Comparison of ENCODE assay signal across 19 mouse cellular contexts in the genomic region with DNA sequence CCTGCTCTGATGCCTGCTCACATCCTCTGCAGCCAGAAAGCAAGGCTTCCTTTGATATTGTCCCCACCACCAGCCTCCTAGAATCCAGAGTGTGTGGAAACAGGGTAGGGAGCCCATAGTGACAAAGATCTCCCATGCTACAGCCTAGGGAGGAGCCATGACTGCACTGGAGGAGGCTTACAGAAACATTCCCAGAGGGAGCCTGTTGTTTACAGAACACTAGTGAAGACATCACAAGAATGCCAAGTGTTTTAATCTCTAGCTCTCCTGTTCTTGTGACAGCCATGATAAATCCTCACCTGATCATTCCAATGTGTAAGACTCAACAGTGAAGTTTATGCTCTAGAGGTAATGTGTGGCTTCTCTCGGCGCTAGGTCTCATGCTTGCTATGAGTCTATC. TPM values are rescaled to one million over a fixed set of nuclear protein-coding genes. Genes with fewer than 3 reads are reported as not detected.
A peak's percentile ranks its signal among the peaks of the same experiment; 100 is the strongest.
DNase-seq lines count a peak whose midpoint lies in the region; ATAC-seq and TF ChIP-seq lines count a peak whose summit lies in the region.
"Had no signal": no experiment of that assay in that cellular context is flagged by ENCODE, and none has a peak within 500 bp of the region (broad histone marks: within the 10 kb centered on the region; RNA-seq: fewer than 3 reads in every experiment).

No protein-coding gene starts in this region.

- TF ChIP-seq POLR2A in heart, adult 2 months (IDR thresholded peaks at IDR 0.05; ENCODE audit: insufficient read depth, low read depth, low read length): no peak
- TF ChIP-seq POLR2A in kidney, adult 2 months (IDR thresholded peaks at IDR 0.05; ENCODE audit: low read depth, low read length): no peak

- peak overlapping the region; percentile 78 for H3K27ac ChIP-seq in heart, adult 2 months
- peak overlapping the region; percentile 31 to 46 for H3K27ac ChIP-seq in heart, embryonic 14.5 days (replicated peaks in 1 of 2; ENCODE audit: control insufficient read depth in 1 of 2, insufficient read depth in 1 of 2, low read depth in 2 of 2, low read length in 2 of 2)
- H3K27ac ChIP-seq in kidney, adult 2 months (ENCODE audit: insufficient read depth, low read depth, low read length): 0 out of 2 replicates have a peak overlapping the region, but pooled peaks have one; percentile 8
- 0 out of 2 replicates have a peak overlapping the region, but pooled peaks have one; percentile 16 for H3K27ac ChIP-seq in brown adipose tissue, adult 24 weeks (replicated peaks; ENCODE audit: low read depth, low read length)
- H3K27ac ChIP-seq: embryonic facial prominence, embryonic 10.5 days; forebrain, embryonic 13.5 days; hindbrain, embryonic 14.5 days; intestine, embryonic 15.5 days had no signal

- no peak for TF ChIP-seq CTCF in heart, adult 2 months (IDR thresholded peaks at IDR 0.05)
- TF ChIP-seq CTCF in kidney, adult 2 months (conservative IDR thresholded peaks at IDR 0.05; ENCODE audit: insufficient read depth, insufficient read length, low read depth, low read length): no peak

- H3K79me2 ChIP-seq in heart, adult 2 months (replicated peaks; ENCODE audit: control insufficient read depth, insufficient read depth, low read length): peaks cover 7% of the 10 kb centered on the region; the same call in 1 of the 2 replicates

- WGBS in heart, adult 2 months: 20% methylated on average over 2 of the region's 2 CpGs
- WGBS in heart, embryonic 14.5 days: 51% methylated on average over 2 of the region's 2 CpGs
- WGBS in kidney, adult 2 months: 82% methylated on average over 2 of the region's 2 CpGs

- H3K9me3 ChIP-seq in heart, embryonic 14.5 days (ENCODE audit: control insufficient read depth, low read length): no peaks in the 10 kb centered on the region
- H3K9me3 ChIP-seq: embryonic facial prominence, embryonic 10.5 days; forebrain, embryonic 13.5 days; intestine, embryonic 15.5 days had no signal

- peaks cover 14% of the 10 kb centered on the region for H3K4me1 ChIP-seq in heart, adult 2 months (ENCODE audit: control insufficient read depth, insufficient read depth, low read length)
- peaks cover 11 to 29% of the 10 kb centered on the region in 2 experiments for H3K4me1 ChIP-seq in heart, embryonic 14.5 days (ENCODE audit: control insufficient read depth in 2 of 2, insufficient read depth in 2 of 2, low read length in 2 of 2)
- no peaks in the 10 kb centered on the region for H3K4me1 ChIP-seq in kidney, adult 2 months (ENCODE audit: control insufficient read depth, insufficient read depth, low read length)
- H3K4me1 ChIP-seq in brown adipose tissue, adult 24 weeks (ENCODE audit: control insufficient read depth, insufficient read depth, insufficient read length, low read length): peaks cover 6% of the 10 kb centered on the region; the same call in 1 of the 2 replicates
- H3K4me1 ChIP-seq: embryonic facial prominence, embryonic 10.5 days; forebrain, embryonic 13.5 days; intestine, embryonic 15.5 days had no signal

- no peak overlapping the region for H3K4me2 ChIP-seq in heart, embryonic 14.5 days (ENCODE audit: low read length)
- H3K4me2 ChIP-seq: forebrain, embryonic 13.5 days; hindbrain, embryonic 14.5 days; intestine, embryonic 15.5 days had no signal

- H3K27me3 ChIP-seq in heart, adult 2 months (ENCODE audit: control insufficient read depth, insufficient read depth, low read length): no peaks in the 10 kb centered on the region
- no peaks in the 10 kb centered on the region for H3K27me3 ChIP-seq in heart, embryonic 14.5 days (ENCODE audit: control insufficient read depth, insufficient read depth, low read length)
- H3K27me3 ChIP-seq in kidney, adult 2 months (replicated peaks; ENCODE audit: control insufficient read depth, insufficient read depth, low read length): no peaks in the 10 kb centered on the region
- H3K27me3 ChIP-seq: forebrain, embryonic 13.5 days; intestine, embryonic 15.5 days had no signal

- H3K9ac ChIP-seq in heart, adult 2 months (ENCODE audit: low read depth, low read length): no peak overlapping the region
- H3K9ac ChIP-seq in heart, embryonic 14.5 days (ENCODE audit: low read length): no peak overlapping the region
- H3K9ac ChIP-seq: forebrain, embryonic 13.5 days; forebrain, postnatal 0 days; hindbrain, embryonic 14.5 days; intestine, embryonic 15.5 days had no signal

- no peak for ATAC-seq in heart, embryonic 14.5 days (ENCODE audit: insufficient number of reproducible peaks, insufficient read depth, low FRiP score, low read depth)
- ATAC-seq: forebrain, embryonic 13.5 days; forebrain, postnatal 0 days; intestine, embryonic 15.5 days had no signal

- DNase-seq in heart, adult 2 months: no peak
- no peak for DNase-seq in heart, postnatal 10 days
- no peak for DNase-seq in heart, postnatal 36 days
- DNase-seq in kidney, adult 2 months: no peak
- DNase-seq in kidney, adult 9 months: no peak
- DNase-seq in urinary bladder, adult 2 months (ENCODE audit: low spot score): no peak
- DNase-seq: adrenal gland, adult 2 months; adrenal gland, postnatal 25 days; cerebellum, adult 2 months; cerebellum, postnatal 10 days; forebrain, postnatal 0 days; gastrocnemius, postnatal 36 days; kidney, adult 18-20 months had no signal

- H3K36me3 ChIP-seq in heart, adult 2 months (ENCODE audit: control insufficient read depth, insufficient read depth, low read length): peaks cover 47% of the 10 kb centered on the region
- H3K36me3 ChIP-seq in heart, embryonic 14.5 days (ENCODE audit: control insufficient read depth, insufficient read depth, low read length): no peaks in the 10 kb centered on the region
- H3K36me3 ChIP-seq in kidney, adult 2 months (ENCODE audit: control insufficient read depth, insufficient read depth, low read length): no peaks in the 10 kb centered on the region
- H3K36me3 ChIP-seq: embryonic facial prominence, embryonic 10.5 days; intestine, embryonic 15.5 days had no signal

- H3K4me3 ChIP-seq in heart, adult 2 months: no peak overlapping the region
- H3K4me3 ChIP-seq in heart, embryonic 14.5 days (ENCODE audit: control insufficient read depth in 1 of 2, insufficient read depth in 1 of 2, low read depth in 1 of 2, low read length in 2 of 2): no peak overlapping the region
- H3K4me3 ChIP-seq in kidney, adult 2 months (ENCODE audit: insufficient read depth, low read depth, low read length): no peak overlapping the region
- H3K4me3 ChIP-seq in brown adipose tissue, adult 24 weeks (ENCODE audit: insufficient read depth, low read depth, low read length): no peak overlapping the region
- H3K4me3 ChIP-seq: embryonic facial prominence, embryonic 10.5 days; forebrain, embryonic 13.5 days; intestine, embryonic 15.5 days had no signal

- no peak for TF ChIP-seq EP300 in heart, adult 2 months (IDR thresholded peaks at IDR 0.05; ENCODE audit: insufficient read depth, low read depth, low read length)

- intact Hi-C loops in heart, adult 2 months (cut with DNase I): no loop called here
- intact Hi-C loops in heart, postnatal 10 days (cut with DNase I): no loop called here
- intact Hi-C loops in heart, postnatal 36 days (cut with DNase I): no loop called here

RNA-seq across cellular contexts. Expression of a gene that starts 28.8 kb away (rescaled TPM):
- 100 to 1,000 TPM; 128 to 171 TPM for total RNA-seq in heart, adult 2 months (2021)
- 33.2 and 61.4 TPM in 2 replicates for polyA plus RNA-seq in heart, adult 2 months (2012; rRNA removed)
- total RNA-seq in heart, postnatal 10 days (2021): 100 to 1,000 TPM; 101 to 104 TPM
- polyA plus RNA-seq in heart, embryonic 14.5 days (2014; fragmentation: Nextera tagmentation; extraction: Ambion mirVana): 15.3 and 15.8 TPM in 2 replicates
- total RNA-seq in heart, postnatal 36 days (2021): 100 to 1,000 TPM; 144 to 146 TPM
- polyA plus RNA-seq in kidney, adult 2 months (2012; rRNA removed): 21.1 and 25.2 TPM in 2 replicates
- polyA plus RNA-seq in brown adipose tissue, adult 24 weeks (2012; ENCODE audit: insufficient read depth, insufficient read length, missing spikeins): 89.1 and 108 TPM in 2 replicates
- 5.9 and 7.8 TPM in 2 replicates for polyA plus RNA-seq in urinary bladder, adult 2 months (2012; rRNA removed)

Comparison
In these comparisons a context has a peak if more than half of its experiments do, and no peak if none do; other contexts are left out.
1. H3K27ac ChIP-seq: peak in every context shown above with its lines; median percentile 78 in heart, adult 2 months; 38 in heart, embryonic 14.5 days; 16 in brown adipose tissue, adult 24 weeks; 8 in kidney, adult 2 months.